ENCODE assay signal across 17 mouse cellular contexts in the genomic region with DNA sequence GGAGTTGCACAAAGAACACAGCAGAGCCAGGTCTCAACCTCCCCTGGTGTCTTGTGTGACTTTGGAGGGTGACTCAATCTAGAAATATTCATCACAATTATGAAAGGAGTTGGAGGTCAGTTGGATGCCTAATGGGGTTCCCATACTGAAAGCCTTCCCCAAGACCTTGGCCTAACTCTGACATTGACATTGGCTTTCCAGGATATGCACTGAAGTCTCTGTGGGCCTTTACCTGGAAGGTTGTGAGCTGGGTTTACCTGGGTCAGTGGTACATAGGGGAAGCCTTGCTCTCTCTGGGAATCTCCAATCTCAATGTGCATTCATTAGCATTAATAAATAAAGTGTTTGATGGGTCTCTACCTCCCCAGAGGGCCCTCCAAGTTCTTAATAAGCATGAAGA.
"Had no signal": no experiment of that assay in that cellular context is flagged by ENCODE, and none has a peak within 500 bp of the region (broad histone marks: within the 10 kb centered on the region; RNA-seq: fewer than 3 reads in every experiment).

No protein-coding gene starts in this region.

- DNase-seq: lung, adult 18-20 months; lung, postnatal 10 days; lung, postnatal 4 days; midbrain, embryonic 14.5 days; right cerebral cortex, postnatal 14 days; thymus, adult 2 months; thymus, postnatal 25 days; thymus, postnatal 4 days had no signal

- H3K9ac ChIP-seq: lung, embryonic 14.5 days; midbrain, embryonic 12.5 days; neural tube, embryonic 13.5 days; neural tube, embryonic 15.5 days; stomach, embryonic 15.5 days had no signal

- H3K27ac ChIP-seq: midbrain, embryonic 10.5 days; midbrain, embryonic 12.5 days; neural tube, embryonic 13.5 days; neural tube, embryonic 15.5 days; stomach, embryonic 15.5 days; stomach, postnatal 0 days had no signal

- H3K9me3 ChIP-seq: midbrain, embryonic 10.5 days; midbrain, embryonic 12.5 days; neural tube, embryonic 13.5 days; neural tube, embryonic 15.5 days; stomach, embryonic 15.5 days had no signal

- H3K4me2 ChIP-seq: lung, embryonic 14.5 days; midbrain, embryonic 12.5 days; neural tube, embryonic 13.5 days; neural tube, embryonic 15.5 days; stomach, embryonic 15.5 days had no signal

- ATAC-seq: midbrain, embryonic 16.5 days had no signal

- H3K4me3 ChIP-seq: midbrain, embryonic 10.5 days; midbrain, embryonic 12.5 days; myocyte; neural tube, embryonic 13.5 days; neural tube, embryonic 15.5 days; stomach, embryonic 15.5 days had no signal

- H3K4me1 ChIP-seq: midbrain, embryonic 10.5 days; midbrain, embryonic 12.5 days; neural tube, embryonic 13.5 days; neural tube, embryonic 15.5 days; stomach, embryonic 15.5 days had no signal

- H3K27me3 ChIP-seq: midbrain, embryonic 12.5 days; neural tube, embryonic 13.5 days; neural tube, embryonic 15.5 days; stomach, embryonic 15.5 days had no signal

- H3K36me3 ChIP-seq: midbrain, embryonic 10.5 days; midbrain, embryonic 12.5 days; neural tube, embryonic 13.5 days; neural tube, embryonic 15.5 days; stomach, embryonic 15.5 days had no signal
